Mouse (Mus musculus): ENCODE measurements at regions not wholly inside any gene's neighbourhood (a gene's known extent, or its start where the extent isn't known, plus 50 kb on each side); places are given as distances from the start of the nearest gene placed in this dataset.
"Not testable (repeated sequence)": the region's sequence is repeated elsewhere in the genome, so short reads cannot be mapped to it uniquely, and the experiment has no call there.

DNA sequence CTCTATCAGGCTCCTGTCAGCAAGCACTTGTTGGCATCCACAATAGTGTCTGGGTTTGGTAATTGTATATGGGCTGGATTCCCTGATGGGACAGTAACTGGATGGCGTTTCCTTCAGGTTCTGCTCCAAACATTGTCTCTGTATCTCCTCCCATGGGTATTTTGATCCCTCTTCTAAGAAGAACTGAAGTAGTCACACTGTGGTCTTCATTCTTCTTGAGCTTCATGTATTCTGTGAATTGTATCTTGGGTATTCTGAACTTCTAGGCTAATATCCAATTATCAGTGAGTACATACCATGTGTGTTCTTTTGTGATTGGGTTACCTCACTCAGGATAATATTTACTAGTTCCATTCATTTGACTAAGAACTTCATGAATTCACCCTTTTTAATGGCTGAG, 119.2 kb upstream of the Gm21119 start:
- not testable (repeated sequence) for DNase-seq (ENCODE audit: low spot score)

DNA sequence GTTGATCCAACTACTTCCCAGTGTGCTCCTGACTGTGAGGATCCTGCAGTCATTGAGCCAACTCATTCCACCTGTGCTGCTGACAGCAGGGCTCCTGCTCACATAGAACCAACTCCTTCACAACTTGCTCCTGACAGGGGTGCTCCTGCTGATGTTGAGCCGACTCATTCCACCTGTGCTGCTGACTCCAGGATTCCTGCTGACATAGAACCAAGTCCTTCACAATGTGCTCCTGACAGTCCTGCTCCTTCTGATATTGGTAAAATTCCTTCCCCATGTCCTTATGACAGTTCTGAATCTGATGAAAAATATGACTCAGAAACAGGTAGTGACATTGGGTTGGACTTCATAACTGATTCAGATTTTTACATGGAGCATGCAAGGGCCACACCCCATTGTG, 100.8 kb upstream of the Gm21119 start:
- not testable (repeated sequence) for DNase-seq (ENCODE audit: low spot score)

- not testable (repeated sequence) for DNase-seq (ENCODE audit: low spot score)
Observed at GRCm38 (mm10) chr8:20516324-20516830, 98.3 kb upstream of the Gm21119 start.

DNA sequence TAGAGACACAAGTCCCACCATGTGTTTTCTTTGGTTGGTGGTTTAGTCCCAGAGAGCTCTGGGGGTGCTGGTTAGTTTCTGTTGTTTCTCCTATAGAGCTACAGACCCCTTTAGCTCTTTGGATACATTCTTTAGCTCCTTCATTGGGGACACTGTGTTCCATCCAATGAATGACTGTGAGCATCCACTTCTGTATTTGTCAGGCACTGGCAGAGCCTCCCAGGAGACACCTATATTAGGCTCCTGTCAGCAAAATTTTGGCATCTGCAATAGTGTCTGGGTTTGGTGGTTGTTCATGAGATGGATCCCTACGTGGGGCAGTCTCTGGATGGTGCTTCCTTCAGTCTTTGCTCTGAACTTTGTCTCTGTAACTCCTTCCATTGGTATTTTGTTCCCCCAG, 97.2 kb upstream of the Gm21119 start:
- not testable (repeated sequence) for DNase-seq (ENCODE audit: low spot score)

GRCm38 (mm10) chr8:20524539-20524938, 90.2 kb upstream of the Gm21119 start:
- not testable (repeated sequence) for DNase-seq (ENCODE audit: low spot score)

DNA sequence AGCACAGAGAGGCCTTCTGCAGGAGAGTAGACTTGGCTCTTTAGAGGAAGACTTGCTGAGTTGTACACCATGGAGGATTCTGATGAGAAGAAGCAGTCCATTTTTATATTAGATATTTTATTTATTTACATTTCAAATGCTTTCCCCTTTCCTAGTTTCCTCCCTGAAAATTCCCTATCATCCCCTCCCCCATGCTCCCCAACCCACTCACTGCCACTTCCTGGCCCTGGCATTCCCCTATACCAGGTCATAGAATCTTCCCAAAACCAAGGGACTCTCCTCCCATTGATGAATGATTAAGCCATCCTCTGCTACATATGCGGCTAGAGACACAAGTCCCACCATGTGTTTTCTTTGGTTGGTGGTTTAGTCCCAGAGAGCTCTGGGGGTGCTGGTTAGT, 85.7 kb upstream of the Gm21119 start:
- not testable (repeated sequence) for DNase-seq (ENCODE audit: low spot score)

DNA sequence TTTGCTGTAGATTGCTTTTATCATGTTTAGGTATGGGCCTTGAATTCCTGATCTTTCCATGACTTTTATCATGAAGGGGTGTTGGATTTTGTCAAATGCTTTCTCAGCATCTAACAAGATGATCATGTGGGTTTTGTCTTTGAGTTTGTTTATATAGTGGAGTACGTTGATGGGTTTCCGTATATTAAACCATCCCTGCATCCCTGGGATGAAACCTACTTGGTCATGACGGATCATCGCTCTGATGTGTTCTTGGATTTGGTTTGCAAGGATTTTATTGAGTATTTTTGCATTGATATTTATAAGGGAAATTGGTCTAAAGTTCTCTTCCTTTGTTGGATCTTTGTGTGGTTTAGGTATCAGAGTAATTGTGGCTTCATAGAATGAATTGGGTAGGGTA, 75.7 kb upstream of the Gm21119 start:
- DNase-seq (ENCODE audit: low spot score), result not testable (repeated sequence)

GRCm38 (mm10) chr8:20544084-20544483, 70.6 kb upstream of the Gm21119 start:
- DNase-seq (ENCODE audit: low spot score), result not testable (repeated sequence)

GRCm38 (mm10) chr8:20545347-20545746, 69.4 kb upstream of the Gm21119 start:
- not testable (repeated sequence) for DNase-seq (ENCODE audit: low spot score)

DNA sequence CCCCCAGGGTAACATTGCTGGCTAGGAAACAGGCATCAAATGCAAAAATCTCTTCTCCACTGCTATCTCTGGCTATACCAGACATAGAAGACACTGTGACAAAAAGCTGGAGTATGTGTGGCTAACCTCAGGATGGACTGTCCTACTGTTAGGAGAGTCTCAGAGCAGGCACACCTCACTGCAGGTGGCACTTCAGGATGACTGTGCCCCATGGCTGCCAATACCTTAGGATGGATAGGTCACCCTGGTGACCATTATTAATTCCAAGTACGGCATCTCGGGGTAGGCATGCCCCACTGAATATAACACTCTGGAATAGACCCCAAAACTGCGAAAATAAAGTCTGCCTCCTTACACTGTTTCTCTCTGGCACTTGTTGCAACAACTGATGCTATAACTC, 68.3 kb upstream of the Gm21119 start:
- not testable (repeated sequence) for DNase-seq (ENCODE audit: low spot score)

GRCm38 (mm10) chr8:20550054-20550778, 64.5 kb upstream of the Gm21119 start:
- peak; percentile 98 for DNase-seq (ENCODE audit: low spot score)

DNA sequence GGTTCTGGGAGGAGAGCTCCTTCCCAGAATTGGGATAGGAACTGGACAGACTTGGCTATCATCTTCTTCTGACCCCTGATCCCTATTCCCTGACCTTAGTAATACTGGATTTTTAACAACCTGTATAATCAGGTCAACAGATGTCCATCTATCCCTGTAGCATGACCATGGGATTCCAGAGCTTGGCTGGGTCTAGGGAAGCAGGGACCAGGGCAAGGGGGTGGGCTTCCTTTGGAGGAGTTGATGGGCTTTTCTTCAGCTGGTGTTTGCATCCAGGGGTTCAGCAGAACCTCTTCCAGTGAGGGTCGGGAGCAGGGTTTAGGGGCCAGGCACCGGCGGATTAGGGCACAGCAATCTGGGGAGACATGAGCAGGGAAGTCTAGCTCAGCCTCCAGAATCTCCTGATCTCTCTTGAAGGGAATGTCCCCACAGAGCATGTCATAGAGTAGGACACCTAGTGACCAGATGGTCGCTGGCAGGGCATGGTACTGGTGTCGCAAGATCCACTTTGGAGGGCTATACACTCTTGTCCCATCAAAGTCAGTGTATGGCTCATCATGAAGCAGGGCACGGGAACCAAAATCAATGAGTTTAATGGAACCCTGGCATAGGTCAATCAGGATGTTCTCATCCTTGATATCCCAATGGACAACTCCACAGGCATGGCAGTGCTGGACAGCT, 58.1 kb upstream of the Gm21119 start:
- not testable (repeated sequence) for DNase-seq (ENCODE audit: low spot score)

GRCm38 (mm10) chr8:20557184-20557583, 57.5 kb upstream of the Gm21119 start:
- DNase-seq (ENCODE audit: low spot score), result not testable (repeated sequence)

GRCm38 (mm10) chr8:20557609-20558008, 57.1 kb upstream of the Gm21119 start:
- not testable (repeated sequence) for DNase-seq (ENCODE audit: low spot score)

Measured in ovary, postnatal 10 days (tissue).